Mouse (Mus musculus) megakaryocyte, embryonic 14.5 days (primary cell): ENCODE data around the gene Ncoa6.

Source experiments
- FLI1 ChIP-seq: IDR thresholded peaks from 2 replicates; pipeline ENCODE4 v1.6.1; 2012; ENCODE audit warnings: low read length, inconsistent platforms, mixed read lengths
- GATA1 ChIP-seq: IDR thresholded peaks from 3 replicates; pipeline ENCODE4 v1.6.1; 2012; ENCODE audit warnings: mixed read lengths, low read length, inconsistent platforms, borderline replicate concordance

- no peak for TF ChIP-seq GATA1
- no peak for TF ChIP-seq FLI1
Measured at GRCm38 (mm10) chr2:155443446-155443845, 30.2 kb downstream of the Ncoa6 start.
